Mouse (Mus musculus) CH12.LX (cell line): ENCODE data around the gene Cln5.

Source experiments
- NRF1 ChIP-seq: IDR thresholded peaks from 2 replicates; pipeline ENCODE4 v1.6.1; 2014; ENCODE audit warnings: low read depth, mild to moderate bottlenecking, inconsistent platforms, low read length, improper control_type of control experiment, moderate library complexity
- POLR2A ChIP-seq: IDR thresholded peaks from 2 replicates; pipeline ENCODE4 v1.6.1; 2011; ENCODE audit warnings: low read depth, mild to moderate bottlenecking, improper control_type of control experiment, low read length
- TBP ChIP-seq: conservative IDR thresholded peaks from 2 replicates; pipeline ENCODE4 v1.6.1; 2011; ENCODE audit warnings: low read depth, low read length, improper control_type of control experiment

DNA sequence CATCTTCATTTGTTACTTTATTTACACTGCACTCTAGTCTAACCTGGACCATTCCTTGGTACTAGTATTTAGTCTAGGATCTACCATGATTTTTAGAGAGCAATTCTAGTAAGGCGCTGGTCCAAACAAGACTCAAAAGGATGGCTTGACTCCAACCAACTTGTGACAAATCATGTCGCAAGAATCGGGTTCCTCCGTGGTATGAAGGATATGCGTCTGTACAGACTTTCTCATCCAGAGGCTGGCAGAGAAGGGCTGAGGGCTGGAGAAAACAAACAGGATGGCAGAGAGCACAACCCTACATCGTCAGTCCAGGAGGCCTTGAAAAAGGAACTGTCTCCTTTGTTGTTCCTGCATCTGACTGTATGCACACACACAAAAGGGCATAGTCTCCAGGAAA is 26.6 kb downstream of the Cln5 start:
- no peak for TF ChIP-seq NRF1
- TF ChIP-seq POLR2A = no peak
- TF ChIP-seq TBP = no peak
